Mouse (Mus musculus): ENCODE results near the gene Dpp8. TPM values are rescaled to one million over a fixed set of nuclear protein-coding genes. Genes with fewer than 3 reads are reported as not detected.
"Not testable (repeated sequence)": the region's sequence is repeated elsewhere in the genome, so short reads cannot be mapped to it uniquely, and the experiment has no call there.

The Dpp8 gene
- polyA plus RNA-seq, 1 experiment, result 92.9 TPM

- Histone ChIP-seq H3K4me1 (ENCODE audit: control insufficient read depth, insufficient read depth, low read length) (peaks cover 10% of the 10 kb centered on the region), H3K36me3 (ENCODE audit: control insufficient read depth, insufficient read depth, low read length) (no peaks in the 10 kb centered on the region), H3K27me3 (ENCODE audit: control insufficient read depth, insufficient read depth, low read length) (no peaks in the 10 kb centered on the region), H3K4me3 (ENCODE audit: control insufficient read depth, low read depth, low read length) (peak overlapping the region; percentile 98), H3K27ac (ENCODE audit: control insufficient read depth, insufficient read depth, low read depth, low read length) (peak overlapping the region; percentile 91)
- TF ChIP-seq POLR2A (IDR thresholded peaks at IDR 0.05; ENCODE audit: control insufficient read depth, low read depth, low read length), result no peak
- no peak for TF ChIP-seq CTCF (IDR thresholded peaks at IDR 0.05; ENCODE audit: control insufficient read depth, insufficient read depth, insufficient replicate concordance, low read depth, low read length)
These were observed 10.2 kb upstream of the Dpp8 start for GRCm38 (mm10) chr9:65021887-65022579.

GRCm38 (mm10) chr9:65022580-65023135 is 9.6 kb upstream of the Dpp8 start:
- peak overlapping the region; percentile 91; the same call in 1 of the 2 replicates for H3K27ac ChIP-seq (ENCODE audit: control insufficient read depth, insufficient read depth, low read depth, low read length)

GRCm38 (mm10) chr9:65023447-65023846 is 8.8 kb upstream of the Dpp8 start:
- peaks cover 8% of the 10 kb centered on the region for H3K4me1 ChIP-seq (ENCODE audit: control insufficient read depth, insufficient read depth, low read length)
- H3K27me3 ChIP-seq (ENCODE audit: control insufficient read depth, insufficient read depth, low read length), result no peaks in the 10 kb centered on the region
- TF ChIP-seq CTCF (IDR thresholded peaks at IDR 0.05; ENCODE audit: control insufficient read depth, insufficient read depth, insufficient replicate concordance, low read depth, low read length) (no peak), POLR2A (IDR thresholded peaks at IDR 0.05; ENCODE audit: control insufficient read depth, low read depth, low read length) (no peak)

More at GRCm38 (mm10) chr9:65022580-65023135, 9.6 kb upstream of the Dpp8 start:
- Histone ChIP-seq H3K27me3 (ENCODE audit: control insufficient read depth, insufficient read depth, low read length) (no peaks in the 10 kb centered on the region), H3K36me3 (ENCODE audit: control insufficient read depth, insufficient read depth, low read length) (no peaks in the 10 kb centered on the region), H3K4me1 (ENCODE audit: control insufficient read depth, insufficient read depth, low read length) (peaks cover 9% of the 10 kb centered on the region), H3K4me3 (ENCODE audit: control insufficient read depth, low read depth, low read length) (peak overlapping the region; percentile 28)
- TF ChIP-seq POLR2A (IDR thresholded peaks at IDR 0.05; ENCODE audit: control insufficient read depth, low read depth, low read length), result no peak
- TF ChIP-seq CTCF (IDR thresholded peaks at IDR 0.05; ENCODE audit: control insufficient read depth, insufficient read depth, insufficient replicate concordance, low read depth, low read length), result no peak

GRCm38 (mm10) chr9:65027241-65027640 is 5.0 kb upstream of the Dpp8 start:
- H3K27ac ChIP-seq (ENCODE audit: control insufficient read depth, insufficient read depth, low read depth, low read length), result no peak overlapping the region
- no peaks in the 10 kb centered on the region; the same call in 1 of the 2 replicates for H3K36me3 ChIP-seq (ENCODE audit: control insufficient read depth, insufficient read depth, low read length)
- H3K27me3 ChIP-seq (ENCODE audit: control insufficient read depth, insufficient read depth, low read length), result no peaks in the 10 kb centered on the region
- H3K4me3 ChIP-seq (ENCODE audit: control insufficient read depth, low read depth, low read length), result no peak overlapping the region
- peaks cover 5% of the 10 kb centered on the region for H3K4me1 ChIP-seq (ENCODE audit: control insufficient read depth, insufficient read depth, low read length)
- TF ChIP-seq POLR2A (IDR thresholded peaks at IDR 0.05; ENCODE audit: control insufficient read depth, low read depth, low read length) (no peak), CTCF (IDR thresholded peaks at IDR 0.05; ENCODE audit: control insufficient read depth, insufficient read depth, insufficient replicate concordance, low read depth, low read length) (no peak)

More at GRCm38 (mm10) chr9:65023447-65023846, 8.8 kb upstream of the Dpp8 start:
- Histone ChIP-seq H3K4me3 (ENCODE audit: control insufficient read depth, low read depth, low read length) (no peak overlapping the region), H3K27ac (ENCODE audit: control insufficient read depth, insufficient read depth, low read depth, low read length) (no peak overlapping the region), H3K36me3 (ENCODE audit: control insufficient read depth, insufficient read depth, low read length) (no peaks in the 10 kb centered on the region; the same call in 1 of the 2 replicates)

DNA sequence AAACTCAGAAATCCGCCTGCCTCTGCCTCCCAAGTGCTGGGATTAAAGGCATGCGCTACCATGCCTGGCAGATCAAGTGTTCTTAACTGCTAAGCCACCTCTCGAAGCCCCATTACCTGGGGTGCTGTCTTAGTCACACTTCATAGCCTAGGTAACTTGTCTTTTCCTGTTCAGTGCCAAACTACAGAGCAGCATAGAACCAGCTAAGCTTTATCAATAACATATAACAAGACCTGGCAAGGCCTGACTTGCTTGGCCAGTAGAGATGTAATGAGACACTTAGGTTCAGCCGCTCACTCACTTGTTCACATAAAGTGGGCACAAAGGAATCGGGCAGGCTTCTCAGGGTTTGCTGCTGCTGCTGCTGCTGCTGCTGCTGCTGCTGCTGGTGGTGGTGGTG is 3.9 kb upstream of the Dpp8 start:
- TF ChIP-seq CTCF (IDR thresholded peaks at IDR 0.05; ENCODE audit: control insufficient read depth, insufficient read depth, insufficient replicate concordance, low read depth, low read length), result no peak
- TF ChIP-seq POLR2A (IDR thresholded peaks at IDR 0.05; ENCODE audit: control insufficient read depth, low read depth, low read length), result no peak
- no peaks in the 10 kb centered on the region; the same call in 1 of the 2 replicates for H3K36me3 ChIP-seq (ENCODE audit: control insufficient read depth, insufficient read depth, low read length)

GRCm38 (mm10) chr9:65031355-65031754 is 859 bp upstream of the Dpp8 start:
- not testable (repeated sequence) for H3K4me3 ChIP-seq (ENCODE audit: control insufficient read depth, low read depth, low read length); H3K27me3 ChIP-seq (ENCODE audit: control insufficient read depth, insufficient read depth, low read length)

More for the DNA sequence above, 3.9 kb upstream of the Dpp8 start:
- H3K27me3 ChIP-seq (ENCODE audit: control insufficient read depth, insufficient read depth, low read length), result no peaks in the 10 kb centered on the region
- no peak overlapping the region for H3K27ac ChIP-seq (ENCODE audit: control insufficient read depth, insufficient read depth, low read depth, low read length)
- peaks cover 6% of the 10 kb centered on the region; the same call in 1 of the 2 replicates for H3K4me1 ChIP-seq (ENCODE audit: control insufficient read depth, insufficient read depth, low read length)
- H3K4me3 ChIP-seq (ENCODE audit: control insufficient read depth, low read depth, low read length), result no peak overlapping the region

DNA sequence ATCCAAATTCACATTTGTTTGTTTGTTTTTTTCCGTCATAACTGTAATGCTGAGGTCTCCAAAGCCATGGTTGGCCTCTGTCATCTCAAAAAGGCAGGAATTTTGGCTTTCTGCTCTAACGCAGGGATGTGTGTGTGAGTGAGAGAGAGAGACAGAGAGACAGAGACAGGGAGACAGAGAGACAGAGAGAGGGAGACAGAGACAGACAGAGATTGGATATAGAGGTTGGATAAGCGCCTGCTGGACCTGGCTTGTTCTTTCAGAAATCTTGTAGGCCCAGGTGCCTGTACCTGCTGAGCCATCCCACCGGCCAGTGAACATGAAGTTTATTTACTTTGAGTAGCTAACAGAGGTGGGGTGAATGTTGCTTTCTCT is 333 bp upstream of the Dpp8 start:
- Histone ChIP-seq H3K4me3 (ENCODE audit: control insufficient read depth, low read depth, low read length) (peak overlapping the region; percentile 91), H3K27ac (ENCODE audit: control insufficient read depth, insufficient read depth, low read depth, low read length) (peak overlapping the region; percentile 44; the same call in 1 of the 2 replicates), H3K36me3 (ENCODE audit: control insufficient read depth, insufficient read depth, low read length) (no peaks in the 10 kb centered on the region; the same call in 1 of the 2 replicates), H3K27me3 (ENCODE audit: control insufficient read depth, insufficient read depth, low read length) (no peaks in the 10 kb centered on the region), H3K4me1 (ENCODE audit: control insufficient read depth, insufficient read depth, low read length) (peaks cover 6% of the 10 kb centered on the region)
- no peak for TF ChIP-seq POLR2A (IDR thresholded peaks at IDR 0.05; ENCODE audit: control insufficient read depth, low read depth, low read length)
- no peak for TF ChIP-seq CTCF (IDR thresholded peaks at IDR 0.05; ENCODE audit: control insufficient read depth, insufficient read depth, insufficient replicate concordance, low read depth, low read length)

More at GRCm38 (mm10) chr9:65031355-65031754, 859 bp upstream of the Dpp8 start:
- not testable (repeated sequence) for H3K36me3 ChIP-seq (ENCODE audit: control insufficient read depth, insufficient read depth, low read length); H3K27ac ChIP-seq (ENCODE audit: control insufficient read depth, insufficient read depth, low read depth, low read length); H3K4me1 ChIP-seq (ENCODE audit: control insufficient read depth, insufficient read depth, low read length)

Data from testis, adult 2 months (tissue).